Mouse (Mus musculus): ENCODE data around the gene Tns3. TPM values are rescaled to one million over a fixed set of nuclear protein-coding genes. Genes with fewer than 3 reads are reported as not detected.

Gene Tns3
- total and polyA plus RNA-seq, 3 experiments = not detected

GRCm38 (mm10) chr11:8434366-8434765 is 230.0 kb downstream of the Tns3 start:
- H3K79me2 ChIP-seq (ENCODE audit: control insufficient read depth, insufficient read depth, low read length, poor library complexity) = no peaks in the 10 kb centered on the region

DNA sequence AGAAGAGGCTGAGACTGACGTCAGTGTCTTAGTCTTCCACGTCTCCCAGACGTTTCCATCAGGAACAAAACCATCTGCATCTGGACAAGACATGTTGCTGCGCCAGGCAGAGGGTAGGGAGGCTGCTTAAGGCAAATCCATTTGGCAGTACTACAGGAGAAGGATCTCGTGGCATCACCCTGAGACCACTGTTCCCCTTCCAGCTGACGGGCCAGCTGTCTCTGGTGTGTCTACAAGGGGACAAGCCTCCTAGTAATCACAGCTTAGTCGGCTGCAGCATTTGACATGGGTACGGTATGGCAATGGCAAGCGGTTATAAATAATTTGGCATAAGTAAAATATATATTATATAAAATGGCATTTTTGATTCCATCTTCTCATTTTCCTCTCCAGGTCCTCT is 230.9 kb downstream of the Tns3 start:
- H3K9ac ChIP-seq (ENCODE audit: control insufficient read depth, low read depth, low read length, poor library complexity, severe bottlenecking) = no peak overlapping the region
- H3K27ac ChIP-seq (ENCODE audit: control insufficient read depth, low read depth, low read length) = no peak overlapping the region
- no peak for DNase-seq (ENCODE audit: low read depth, low spot score)
- no peaks in the 10 kb centered on the region for H3K9me3 ChIP-seq (replicated peaks; ENCODE audit: insufficient read depth, low read length)
- H3K36me3 ChIP-seq (ENCODE audit: control insufficient read depth in 1 of 2, insufficient read depth in 2 of 2, low read length in 2 of 2) = no peaks in the 10 kb centered on the region
- no peaks in the 10 kb centered on the region for H3K4me1 ChIP-seq (ENCODE audit: control insufficient read depth in 1 of 2, insufficient read depth in 2 of 2, low read length in 2 of 2)
- no peaks in the 10 kb centered on the region for H3K27me3 ChIP-seq (ENCODE audit: control insufficient read depth in 1 of 2, insufficient read depth in 2 of 2, low read length in 2 of 2)
- TF ChIP-seq TAL1 (IDR thresholded peaks at IDR 0.05; ENCODE audit: low read length) (no peak), NELFE (IDR thresholded peaks at IDR 0.05; ENCODE audit: low read depth, low read length) (no peak), POLR2A (IDR thresholded peaks at IDR 0.05; ENCODE audit: control insufficient read depth in 1 of 2, insufficient read depth in 1 of 2, low read depth in 1 of 2, low read length in 2 of 2, poor library complexity in 1 of 2) (no peak), BHLHE40 (IDR thresholded peaks at IDR 0.05; ENCODE audit: borderline replicate concordance, low read depth, low read length) (no peak), USF2 (IDR thresholded peaks at IDR 0.05; ENCODE audit: borderline replicate concordance in 1 of 2, insufficient read depth in 1 of 2, low read depth in 1 of 2, low read length in 2 of 2) (no peak), MEF2A (IDR thresholded peaks at IDR 0.05; ENCODE audit: extremely low read depth, insufficient replicate concordance, low read depth, low read length, poor library complexity, severe bottlenecking) (no peak), GABPA (IDR thresholded peaks at IDR 0.05; ENCODE audit: low read depth, low read length) (no peak), MAFK (IDR thresholded peaks at IDR 0.05; ENCODE audit: borderline replicate concordance, low read depth, low read length) (no peak), SMC3 (IDR thresholded peaks at IDR 0.05; ENCODE audit: low read depth, low read length) (no peak)
- H3K4me3 ChIP-seq (ENCODE audit: control insufficient read depth in 1 of 2, insufficient read depth in 1 of 2, low read depth in 2 of 2, low read length in 2 of 2) = no peak overlapping the region
- H3K79me2 ChIP-seq (ENCODE audit: control insufficient read depth, insufficient read depth, low read length, poor library complexity) = no peaks in the 10 kb centered on the region

More at GRCm38 (mm10) chr11:8434366-8434765, 230.0 kb downstream of the Tns3 start:
- no peak for TF ChIP-seq HCFC1 (IDR thresholded peaks at IDR 0.05; ENCODE audit: low read depth, low read length)
- TF ChIP-seq TCF12 (IDR thresholded peaks at IDR 0.05; ENCODE audit: low read depth, low read length) = no peak
- no peak for TF ChIP-seq POLR2AphosphoS5 (IDR thresholded peaks at IDR 0.05; ENCODE audit: borderline replicate concordance, low read depth, low read length)
- no peak for TF ChIP-seq RAD21 (IDR thresholded peaks at IDR 0.05; ENCODE audit: low read depth, low read length)
- TF ChIP-seq TBP (IDR thresholded peaks at IDR 0.05; ENCODE audit: low read depth, low read length) = no peak
- no peak for TF ChIP-seq CTCF (IDR thresholded peaks at IDR 0.05 in 2 of 3, conservative IDR thresholded peaks at IDR 0.05 in 1 of 3; ENCODE audit: control insufficient read depth in 1 of 3, insufficient read depth in 1 of 3, low read depth in 2 of 3, low read length in 3 of 3, poor library complexity in 1 of 3, severe bottlenecking in 1 of 3)
- no peak for TF ChIP-seq EP300 (IDR thresholded peaks at IDR 0.05; ENCODE audit: low read depth in 1 of 2, low read length in 2 of 2)
- TF ChIP-seq GATA1 (IDR thresholded peaks at IDR 0.05; ENCODE audit: low read depth, low read length) = no peak
- no peak for TF ChIP-seq NRF1 (IDR thresholded peaks at IDR 0.05; ENCODE audit: insufficient read depth, low read depth, low read length, poor library complexity, severe bottlenecking)
- no peak for TF ChIP-seq MYC (IDR thresholded peaks at IDR 0.05; ENCODE audit: low read depth, low read length)
- no peak for TF ChIP-seq MAX (IDR thresholded peaks at IDR 0.05; ENCODE audit: low read length)
- no peak for TF ChIP-seq CHD1 (IDR thresholded peaks at IDR 0.05; ENCODE audit: low read depth, low read length)
- TF ChIP-seq RCOR1 (IDR thresholded peaks at IDR 0.05; ENCODE audit: low read depth, low read length) = no peak
- no peak for TF ChIP-seq MXI1 (IDR thresholded peaks at IDR 0.05; ENCODE audit: low read depth, low read length)
- no peak for TF ChIP-seq E2F4 (IDR thresholded peaks at IDR 0.05; ENCODE audit: borderline replicate concordance, low read depth, low read length)
- no peak for TF ChIP-seq ELF1 (IDR thresholded peaks at IDR 0.05; ENCODE audit: low read depth, low read length)
- TF ChIP-seq JUND (IDR thresholded peaks at IDR 0.05; ENCODE audit: low read depth, low read length) = no peak
- no peaks in the 10 kb centered on the region for H3K36me3 ChIP-seq (ENCODE audit: control insufficient read depth in 1 of 2, insufficient read depth in 2 of 2, low read length in 2 of 2)
- no peak for DNase-seq (ENCODE audit: low read depth, low spot score)
- no peaks in the 10 kb centered on the region for H3K9me3 ChIP-seq (replicated peaks; ENCODE audit: insufficient read depth, low read length)
- H3K4me1 ChIP-seq (ENCODE audit: control insufficient read depth in 1 of 2, insufficient read depth in 2 of 2, low read length in 2 of 2) = no peaks in the 10 kb centered on the region
- H3K27ac ChIP-seq (ENCODE audit: control insufficient read depth, low read depth, low read length) = no peak overlapping the region
- no peak overlapping the region for H3K9ac ChIP-seq (ENCODE audit: control insufficient read depth, low read depth, low read length, poor library complexity, severe bottlenecking)
- H3K27me3 ChIP-seq (ENCODE audit: control insufficient read depth in 1 of 2, insufficient read depth in 2 of 2, low read length in 2 of 2) = no peaks in the 10 kb centered on the region
- no peak overlapping the region for H3K4me3 ChIP-seq (ENCODE audit: control insufficient read depth in 1 of 2, insufficient read depth in 1 of 2, low read depth in 2 of 2, low read length in 2 of 2)

Data from MEL (cell line).